Mouse (Mus musculus) embryonic facial prominence, embryonic 11.5 days (tissue): ENCODE measurements at regions not wholly inside any gene's neighbourhood (a gene's known extent, or its start where the extent isn't known, plus 50 kb on each side); places are given as distances from the start of the nearest gene placed in this dataset.
A peak's percentile ranks its signal among the peaks of the same experiment; 100 is the strongest.

Experiments used
- ATAC-seq: fragments of 200-750 bp; cut with Nextera tagmentation; replicated peaks from 2 replicates; pipeline ENCODE4 v1.8.0; 2017; ENCODE audit warnings: low read depth; ENCODE audit not compliant: insufficient number of reproducible peaks, low FRiP score, low TSS enrichment
- DNase-seq: peaks from one replicate; pipeline ENCODE4 v3.0.0-alpha.2; 2015; ENCODE audit warnings: low spot score
- H3K27ac ChIP-seq: fragments of 300-500 bp; sonication (generic); replicated peaks from 2 replicates; pipeline ENCODE4 v1.5.1; 2014; ENCODE audit warnings: mild to moderate bottlenecking, low read depth, low read length, control low read depth
- H3K27me3 ChIP-seq: fragments of 300-500 bp; sonication (generic); 2 replicates; pipeline ENCODE4 v1.6.1; 2014; ENCODE audit warnings: mild to moderate bottlenecking, low read length, moderate library complexity, mixed read lengths; ENCODE audit not compliant: control insufficient read depth, insufficient read depth
- H3K36me3 ChIP-seq: fragments of 300-500 bp; sonication (generic); replicated peaks from 2 replicates; pipeline ENCODE4 v1.6.1; 2014; ENCODE audit warnings: low read depth, mild to moderate bottlenecking, low read length, moderate library complexity, mixed read lengths; ENCODE audit not compliant: control insufficient read depth, insufficient read depth
- H3K4me1 ChIP-seq: fragments of 300-500 bp; sonication (generic); 2 replicates; pipeline ENCODE4 v1.6.1; 2014; ENCODE audit warnings: low read length, mixed read lengths; ENCODE audit not compliant: control insufficient read depth, insufficient read depth
- H3K4me2 ChIP-seq: fragments of 300-500 bp; sonication (generic); 2 replicates; pipeline ENCODE4 v1.6.1; 2014; ENCODE audit warnings: low read depth, mild to moderate bottlenecking, control low read depth, low read length, moderate library complexity
- H3K4me3 ChIP-seq: fragments of 300-500 bp; sonication (generic); 2 replicates; pipeline ENCODE4 v1.5.1; 2014; ENCODE audit warnings: low read depth, low read length, control low read depth
- H3K9ac ChIP-seq: fragments of 300-500 bp; sonication (generic); replicated peaks from 2 replicates; pipeline ENCODE4 v1.6.1; 2014; ENCODE audit warnings: mild to moderate bottlenecking, control low read depth, low read length
- H3K9me3 ChIP-seq: fragments of 300-500 bp; sonication (generic); replicated peaks from 2 replicates; pipeline ENCODE4 v1.6.1; 2016; ENCODE audit warnings: mild to moderate bottlenecking, low read length, inconsistent platforms, mixed read lengths; ENCODE audit not compliant: control insufficient read depth
- WGBS: fragments of 180-500 bp; shearing (Covaris S2); extraction: QIAGEN DNeasy Blood & Tissue Kit; methylation state at CpG from one replicate; pipeline ENCODE4 v1.1.7; 2014; 5-methylcytosine and 5-hydroxymethylcytosine counted together

- no peak for ATAC-seq
- WGBS: 65% methylated on average over 1 of the region's 1 CpGs
- no peak for DNase-seq
- no peaks in the 10 kb centered on the region for H3K4me1 ChIP-seq
- no peaks in the 10 kb centered on the region for H3K9me3 ChIP-seq
- H3K36me3 ChIP-seq: no peaks in the 10 kb centered on the region
- no peaks in the 10 kb centered on the region for H3K27me3 ChIP-seq
- H3K27ac ChIP-seq: no peak overlapping the region
- no peak overlapping the region for H3K4me3 ChIP-seq
- no peak overlapping the region for H3K4me2 ChIP-seq
- no peak overlapping the region for H3K9ac ChIP-seq
Observed at GRCm38 (mm10) chr8:6227901-6228300, 1122.8 kb upstream of the Slc10a2 start.

GRCm38 (mm10) chr8:6225194-6225593 lies 1120.0 kb upstream of the Slc10a2 start:
- H3K4me1 ChIP-seq: no peaks in the 10 kb centered on the region
- DNase-seq (no peak), ATAC-seq (no peak)
- H3K4me3 ChIP-seq: no peak overlapping the region
- no peak overlapping the region for H3K27ac ChIP-seq
- H3K9me3 ChIP-seq: no peaks in the 10 kb centered on the region
- H3K9ac ChIP-seq: no peak overlapping the region
- H3K4me2 ChIP-seq: no peak overlapping the region
- H3K27me3 ChIP-seq: no peaks in the 10 kb centered on the region
- no peaks in the 10 kb centered on the region for H3K36me3 ChIP-seq
- WGBS: 84% methylated on average over 1 of the region's 1 CpGs

- Histone ChIP-seq H3K4me3 (no peak overlapping the region), H3K4me1 (no peaks in the 10 kb centered on the region; the same call in 1 of the 2 replicates), H3K9ac (no peak overlapping the region), H3K4me2 (no peak overlapping the region), H3K9me3 (no peaks in the 10 kb centered on the region), H3K27me3 (no peaks in the 10 kb centered on the region), H3K27ac (no peak overlapping the region), H3K36me3 (no peaks in the 10 kb centered on the region)
- DNase-seq (no peak), ATAC-seq (no peak)
- WGBS: 34% methylated on average over 2 of the region's 2 CpGs
Observed at GRCm38 (mm10) chr8:6207617-6208349, 1102.6 kb upstream of the Slc10a2 start.

GRCm38 (mm10) chr8:6204051-6204745 lies 1099.0 kb upstream of the Slc10a2 start:
- Histone ChIP-seq H3K9ac (no peak overlapping the region), H3K9me3 (no peaks in the 10 kb centered on the region), H3K4me3 (no peak overlapping the region), H3K4me1 (no peaks in the 10 kb centered on the region; the same call in 1 of the 2 replicates), H3K4me2 (no peak overlapping the region), H3K27me3 (no peaks in the 10 kb centered on the region), H3K27ac (no peak overlapping the region), H3K36me3 (no peaks in the 10 kb centered on the region)
- no peak for ATAC-seq
- WGBS: 70% methylated on average over 3 of the region's 3 CpGs
- DNase-seq: no peak

- ATAC-seq (no peak), DNase-seq (no peak)
- no peak overlapping the region for H3K27ac ChIP-seq
- H3K4me2 ChIP-seq: no peak overlapping the region
- H3K27me3 ChIP-seq: no peaks in the 10 kb centered on the region
- no peaks in the 10 kb centered on the region for H3K9me3 ChIP-seq
- no peaks in the 10 kb centered on the region for H3K36me3 ChIP-seq
- 88% methylated on average over 2 of the region's 2 CpGs for WGBS
- H3K4me1 ChIP-seq: no peaks in the 10 kb centered on the region
- no peak overlapping the region for H3K4me3 ChIP-seq
- H3K9ac ChIP-seq: no peak overlapping the region
Observed at GRCm38 (mm10) chr8:6191431-6191830, 1086.3 kb upstream of the Slc10a2 start.

- H3K4me2 ChIP-seq: no peak overlapping the region
- H3K27ac ChIP-seq: no peak overlapping the region
- no peak overlapping the region for H3K4me3 ChIP-seq
- no peak overlapping the region for H3K9ac ChIP-seq
- no peak for ATAC-seq
- no peaks in the 10 kb centered on the region for H3K27me3 ChIP-seq
- no peaks in the 10 kb centered on the region for H3K36me3 ChIP-seq
- H3K4me1 ChIP-seq: no peaks in the 10 kb centered on the region
- no peaks in the 10 kb centered on the region for H3K9me3 ChIP-seq
- 53% methylated on average over 2 of the region's 2 CpGs for WGBS
- peak; percentile 13 for DNase-seq
Observed at GRCm38 (mm10) chr8:6188422-6188821, 1083.3 kb upstream of the Slc10a2 start.

- Histone ChIP-seq H3K4me1 (no peaks in the 10 kb centered on the region), H3K9ac (no peak overlapping the region), H3K4me2 (no peak overlapping the region), H3K27ac (no peak overlapping the region), H3K9me3 (no peaks in the 10 kb centered on the region), H3K36me3 (no peaks in the 10 kb centered on the region), H3K27me3 (no peaks in the 10 kb centered on the region), H3K4me3 (no peak overlapping the region)
- DNase-seq (no peak), ATAC-seq (no peak)
- 38% methylated on average over 1 of the region's 1 CpGs for WGBS
Observed at GRCm38 (mm10) chr8:6186561-6186960, 1081.4 kb upstream of the Slc10a2 start.

- no peaks in the 10 kb centered on the region for H3K9me3 ChIP-seq
- no peaks in the 10 kb centered on the region for H3K36me3 ChIP-seq
- no peaks in the 10 kb centered on the region for H3K4me1 ChIP-seq
- WGBS: 74% methylated on average over 3 of the region's 3 CpGs
- no peak for ATAC-seq
- H3K4me2 ChIP-seq: no peak overlapping the region
- DNase-seq: no peak
- no peak overlapping the region for H3K27ac ChIP-seq
- no peaks in the 10 kb centered on the region for H3K27me3 ChIP-seq
- H3K4me3 ChIP-seq: no peak overlapping the region
- no peak overlapping the region for H3K9ac ChIP-seq
Observed at GRCm38 (mm10) chr8:6179602-6180001, 1074.5 kb upstream of the Slc10a2 start.
